Mouse (Mus musculus): ENCODE measurements at regions not wholly inside any gene's neighbourhood (a gene's known extent, or its start where the extent isn't known, plus 50 kb on each side); places are given as distances from the start of the nearest gene placed in this dataset.

- Histone ChIP-seq H3K4me1 (replicated peaks; ENCODE audit: insufficient read depth, low read length) (no peaks in the 10 kb centered on the region), H3K27ac (no peak overlapping the region), H3K9ac (ENCODE audit: low read depth, low read length) (no peak overlapping the region), H3K27me3 (ENCODE audit: insufficient read depth, low read length) (no peaks in the 10 kb centered on the region), H3K9me3 (replicated peaks; ENCODE audit: low read length) (peaks cover 4% of the 10 kb centered on the region; the same call in 1 of the 2 replicates), H3K4me3 (replicated peaks; ENCODE audit: low read depth, low read length) (no peak overlapping the region), H3K4me2 (ENCODE audit: low read length) (no peak overlapping the region), H3K36me3 (ENCODE audit: insufficient read depth, low read length) (no peaks in the 10 kb centered on the region)
- DNase-seq (ENCODE audit: low spot score) = no peak
- no peak for ATAC-seq (replicated peaks; ENCODE audit: low FRiP score, low read depth)
- 88% methylated on average over 1 of the region's 1 CpGs for WGBS
- no peak for TF ChIP-seq CTCF (IDR thresholded peaks at IDR 0.05; ENCODE audit: low read depth)
Measured at GRCm38 (mm10) chr15:51657621-51658020, 2227.1 kb upstream of the Gm7489 start.

- H3K9ac ChIP-seq (ENCODE audit: low read depth, low read length) = no peak overlapping the region
- H3K4me3 ChIP-seq (replicated peaks; ENCODE audit: low read depth, low read length) = no peak overlapping the region
- no peaks in the 10 kb centered on the region for H3K36me3 ChIP-seq (ENCODE audit: insufficient read depth, low read length)
- ATAC-seq (replicated peaks; ENCODE audit: low FRiP score, low read depth) (no peak), DNase-seq (ENCODE audit: low spot score) (no peak)
- no peak for TF ChIP-seq CTCF (IDR thresholded peaks at IDR 0.05; ENCODE audit: low read depth)
- WGBS = 26% methylated on average over 3 of the region's 3 CpGs
- no peaks in the 10 kb centered on the region for H3K27me3 ChIP-seq (ENCODE audit: insufficient read depth, low read length)
- no peaks in the 10 kb centered on the region for H3K4me1 ChIP-seq (replicated peaks; ENCODE audit: insufficient read depth, low read length)
- H3K4me2 ChIP-seq (ENCODE audit: low read length) = no peak overlapping the region
- no peaks in the 10 kb centered on the region for H3K9me3 ChIP-seq (replicated peaks; ENCODE audit: low read length)
- no peak overlapping the region for H3K27ac ChIP-seq
Measured at GRCm38 (mm10) chr15:51668340-51668739, 2216.4 kb upstream of the Gm7489 start.

- Histone ChIP-seq H3K9ac (ENCODE audit: low read depth, low read length) (no peak overlapping the region), H3K36me3 (ENCODE audit: insufficient read depth, low read length) (no peaks in the 10 kb centered on the region), H3K27ac (no peak overlapping the region), H3K4me1 (replicated peaks; ENCODE audit: insufficient read depth, low read length) (no peaks in the 10 kb centered on the region), H3K4me2 (ENCODE audit: low read length) (no peak overlapping the region), H3K9me3 (replicated peaks; ENCODE audit: low read length) (no peaks in the 10 kb centered on the region), H3K4me3 (replicated peaks; ENCODE audit: low read depth, low read length) (no peak overlapping the region), H3K27me3 (ENCODE audit: insufficient read depth, low read length) (no peaks in the 10 kb centered on the region)
- ATAC-seq (replicated peaks; ENCODE audit: low FRiP score, low read depth) (no peak), DNase-seq (ENCODE audit: low spot score) (no peak)
- 70% methylated on average over 18 of the region's 18 CpGs for WGBS
- no peak for TF ChIP-seq CTCF (IDR thresholded peaks at IDR 0.05; ENCODE audit: low read depth)
Measured at GRCm38 (mm10) chr15:51671667-51672372, 2212.9 kb upstream of the Gm7489 start.

- H3K4me3 ChIP-seq (replicated peaks; ENCODE audit: low read depth, low read length) = no peak overlapping the region
- no peaks in the 10 kb centered on the region for H3K36me3 ChIP-seq (ENCODE audit: insufficient read depth, low read length)
- no peak overlapping the region for H3K27ac ChIP-seq
- no peak for ATAC-seq (replicated peaks; ENCODE audit: low FRiP score, low read depth)
- no peaks in the 10 kb centered on the region for H3K9me3 ChIP-seq (replicated peaks; ENCODE audit: low read length)
- DNase-seq (ENCODE audit: low spot score) = no peak
- no peaks in the 10 kb centered on the region for H3K27me3 ChIP-seq (ENCODE audit: insufficient read depth, low read length)
- no peaks in the 10 kb centered on the region for H3K4me1 ChIP-seq (replicated peaks; ENCODE audit: insufficient read depth, low read length)
- H3K9ac ChIP-seq (ENCODE audit: low read depth, low read length) = no peak overlapping the region
- H3K4me2 ChIP-seq (ENCODE audit: low read length) = no peak overlapping the region
- 64% methylated on average over 1 of the region's 1 CpGs for WGBS
- no peak for TF ChIP-seq CTCF (IDR thresholded peaks at IDR 0.05; ENCODE audit: low read depth)
Measured at GRCm38 (mm10) chr15:51673483-51673882, 2211.2 kb upstream of the Gm7489 start.

DNA sequence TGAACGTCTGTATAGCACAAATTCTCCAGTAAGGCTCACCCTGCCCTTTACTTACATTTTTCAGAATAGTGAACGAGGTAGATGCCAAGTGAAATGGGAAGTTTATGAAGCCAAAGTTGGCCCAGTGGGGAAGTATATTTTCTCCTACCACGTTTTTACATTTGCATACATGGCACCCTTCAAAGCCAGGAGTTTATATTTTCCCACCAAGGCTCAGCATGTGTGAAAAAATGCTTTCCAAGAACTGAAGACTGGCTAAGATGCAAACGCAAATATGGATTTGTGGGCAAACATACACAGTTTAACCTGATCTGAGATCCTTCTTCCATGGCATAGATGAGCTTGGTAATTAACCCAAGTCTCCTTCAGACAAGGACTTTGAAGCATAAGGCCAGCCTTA, 2209.4 kb upstream of the Gm7489 start:
- 76% methylated on average over 4 of the region's 4 CpGs for WGBS

GRCm38 (mm10) chr15:51676694-51677093, 2208.0 kb upstream of the Gm7489 start:
- Histone ChIP-seq H3K27ac (no peak overlapping the region), H3K36me3 (ENCODE audit: insufficient read depth, low read length) (no peaks in the 10 kb centered on the region), H3K27me3 (ENCODE audit: insufficient read depth, low read length) (no peaks in the 10 kb centered on the region), H3K4me2 (ENCODE audit: low read length) (no peak overlapping the region), H3K4me3 (replicated peaks; ENCODE audit: low read depth, low read length) (no peak overlapping the region), H3K9me3 (replicated peaks; ENCODE audit: low read length) (no peaks in the 10 kb centered on the region), H3K4me1 (replicated peaks; ENCODE audit: insufficient read depth, low read length) (no peaks in the 10 kb centered on the region), H3K9ac (ENCODE audit: low read depth, low read length) (no peak overlapping the region)
- 69% methylated on average over 3 of the region's 3 CpGs for WGBS
- DNase-seq (ENCODE audit: low spot score) (no peak), ATAC-seq (replicated peaks; ENCODE audit: low FRiP score, low read depth) (no peak)
- TF ChIP-seq CTCF (IDR thresholded peaks at IDR 0.05; ENCODE audit: low read depth) = no peak

More for the DNA sequence above, 2209.4 kb upstream of the Gm7489 start:
- DNase-seq (ENCODE audit: low spot score) (no peak), ATAC-seq (replicated peaks; ENCODE audit: low FRiP score, low read depth) (no peak)
- Histone ChIP-seq H3K27ac (no peak overlapping the region), H3K9ac (ENCODE audit: low read depth, low read length) (no peak overlapping the region), H3K4me1 (replicated peaks; ENCODE audit: insufficient read depth, low read length) (no peaks in the 10 kb centered on the region), H3K27me3 (ENCODE audit: insufficient read depth, low read length) (no peaks in the 10 kb centered on the region), H3K4me2 (ENCODE audit: low read length) (no peak overlapping the region), H3K4me3 (replicated peaks; ENCODE audit: low read depth, low read length) (no peak overlapping the region), H3K9me3 (replicated peaks; ENCODE audit: low read length) (no peaks in the 10 kb centered on the region), H3K36me3 (ENCODE audit: insufficient read depth, low read length) (no peaks in the 10 kb centered on the region)
- TF ChIP-seq CTCF (IDR thresholded peaks at IDR 0.05; ENCODE audit: low read depth) = no peak

- no peak overlapping the region for H3K27ac ChIP-seq
- no peak overlapping the region for H3K9ac ChIP-seq (ENCODE audit: low read depth, low read length)
- ATAC-seq (replicated peaks; ENCODE audit: low FRiP score, low read depth) = no peak
- TF ChIP-seq CTCF (IDR thresholded peaks at IDR 0.05; ENCODE audit: low read depth) = peak; percentile 53
- H3K4me3 ChIP-seq (replicated peaks; ENCODE audit: low read depth, low read length) = no peak overlapping the region
- WGBS = 85% methylated on average over 4 of the region's 4 CpGs
- no peak overlapping the region for H3K4me2 ChIP-seq (ENCODE audit: low read length)
- no peaks in the 10 kb centered on the region for H3K27me3 ChIP-seq (ENCODE audit: insufficient read depth, low read length)
- H3K9me3 ChIP-seq (replicated peaks; ENCODE audit: low read length) = no peaks in the 10 kb centered on the region
- H3K36me3 ChIP-seq (ENCODE audit: insufficient read depth, low read length) = no peaks in the 10 kb centered on the region
- H3K4me1 ChIP-seq (replicated peaks; ENCODE audit: insufficient read depth, low read length) = no peaks in the 10 kb centered on the region
- DNase-seq (ENCODE audit: low spot score) = no peak
Measured at GRCm38 (mm10) chr15:51677266-51677665, 2207.4 kb upstream of the Gm7489 start.
